Mouse (Mus musculus): ENCODE data around the gene 2810004N23Rik. TPM values are rescaled to one million over a fixed set of nuclear protein-coding genes. Genes with fewer than 3 reads are reported as not detected.
A peak's percentile ranks its signal among the peaks of the same experiment; 100 is the strongest.

2810004N23Rik gene
- total and polyA plus RNA-seq, 2 experiments: 11.5 to 17.7 TPM

GRCm38 (mm10) chr8:124817361-124817760 lies 45.6 kb downstream of the 2810004N23Rik start:
- H3K4me1 ChIP-seq (ENCODE audit: control insufficient read depth, insufficient read depth, low read length): peaks cover 5% of the 10 kb centered on the region
- TF ChIP-seq POLR2A (IDR thresholded peaks at IDR 0.05; ENCODE audit: extremely low read depth, insufficient read depth, low read length) (no peak), CTCF (IDR thresholded peaks at IDR 0.05; ENCODE audit: low read depth, low read length) (no peak)
- peak; percentile 26 for DNase-seq (ENCODE audit: extremely low read depth, low read depth, low spot score)
- H3K27me3 ChIP-seq (ENCODE audit: control insufficient read depth, insufficient read depth, low read length): no peaks in the 10 kb centered on the region
- no peak overlapping the region for H3K27ac ChIP-seq (replicated peaks; ENCODE audit: insufficient read depth, low read depth, low read length)
- WGBS: 83% methylated on average over 3 of the region's 3 CpGs
- H3K9ac ChIP-seq (ENCODE audit: low read depth, low read length): no peak overlapping the region
- H3K79me2 ChIP-seq (ENCODE audit: control insufficient read depth, insufficient read depth, low read length): no peaks in the 10 kb centered on the region
- no peak overlapping the region for H3K4me3 ChIP-seq (ENCODE audit: insufficient read depth, low read depth, low read length)
- H3K36me3 ChIP-seq (ENCODE audit: control insufficient read depth, insufficient read depth, low read length): no peaks in the 10 kb centered on the region

- Histone ChIP-seq H3K4me1 (ENCODE audit: control insufficient read depth, insufficient read depth, low read length) (peaks cover 5% of the 10 kb centered on the region), H3K9ac (ENCODE audit: low read depth, low read length) (no peak overlapping the region), H3K36me3 (ENCODE audit: control insufficient read depth, insufficient read depth, low read length) (no peaks in the 10 kb centered on the region), H3K27ac (replicated peaks; ENCODE audit: insufficient read depth, low read depth, low read length) (no peak overlapping the region), H3K79me2 (ENCODE audit: control insufficient read depth, insufficient read depth, low read length) (no peaks in the 10 kb centered on the region), H3K27me3 (ENCODE audit: control insufficient read depth, insufficient read depth, low read length) (no peaks in the 10 kb centered on the region), H3K4me3 (ENCODE audit: insufficient read depth, low read depth, low read length) (no peak overlapping the region)
- no peak for TF ChIP-seq POLR2A (IDR thresholded peaks at IDR 0.05; ENCODE audit: extremely low read depth, insufficient read depth, low read length)
- TF ChIP-seq CTCF (IDR thresholded peaks at IDR 0.05; ENCODE audit: low read depth, low read length): no peak
- 95% methylated on average over 11 of the region's 11 CpGs for WGBS
- DNase-seq (ENCODE audit: extremely low read depth, low read depth, low spot score): no peak
These were observed 46.1 kb downstream of the 2810004N23Rik start for GRCm38 (mm10) chr8:124816866-124817265.

GRCm38 (mm10) chr8:124815870-124816269 lies 47.0 kb downstream of the 2810004N23Rik start:
- H3K27me3 ChIP-seq (ENCODE audit: control insufficient read depth, insufficient read depth, low read length): no peaks in the 10 kb centered on the region
- no peak overlapping the region for H3K27ac ChIP-seq (replicated peaks; ENCODE audit: insufficient read depth, low read depth, low read length)
- 93% methylated on average over 12 of the region's 12 CpGs for WGBS
- no peaks in the 10 kb centered on the region for H3K79me2 ChIP-seq (ENCODE audit: control insufficient read depth, insufficient read depth, low read length)
- H3K36me3 ChIP-seq (ENCODE audit: control insufficient read depth, insufficient read depth, low read length): no peaks in the 10 kb centered on the region
- no peak overlapping the region for H3K4me3 ChIP-seq (ENCODE audit: insufficient read depth, low read depth, low read length)
- no peak overlapping the region for H3K9ac ChIP-seq (ENCODE audit: low read depth, low read length)
- DNase-seq (ENCODE audit: extremely low read depth, low read depth, low spot score): no peak
- TF ChIP-seq CTCF (IDR thresholded peaks at IDR 0.05; ENCODE audit: low read depth, low read length) (no peak), POLR2A (IDR thresholded peaks at IDR 0.05; ENCODE audit: extremely low read depth, insufficient read depth, low read length) (no peak)
- peaks cover 5% of the 10 kb centered on the region for H3K4me1 ChIP-seq (ENCODE audit: control insufficient read depth, insufficient read depth, low read length)

- Histone ChIP-seq H3K4me3 (ENCODE audit: insufficient read depth, low read depth, low read length) (no peak overlapping the region), H3K27ac (replicated peaks; ENCODE audit: insufficient read depth, low read depth, low read length) (no peak overlapping the region), H3K36me3 (ENCODE audit: control insufficient read depth, insufficient read depth, low read length) (no peaks in the 10 kb centered on the region), H3K79me2 (ENCODE audit: control insufficient read depth, insufficient read depth, low read length) (no peaks in the 10 kb centered on the region), H3K4me1 (ENCODE audit: control insufficient read depth, insufficient read depth, low read length) (no peaks in the 10 kb centered on the region), H3K9ac (ENCODE audit: low read depth, low read length) (no peak overlapping the region), H3K27me3 (ENCODE audit: control insufficient read depth, insufficient read depth, low read length) (no peaks in the 10 kb centered on the region)
- TF ChIP-seq CTCF (IDR thresholded peaks at IDR 0.05; ENCODE audit: low read depth, low read length): no peak
- WGBS: 87% methylated on average over 4 of the region's 4 CpGs
- DNase-seq (ENCODE audit: extremely low read depth, low read depth, low spot score): no peak
These were observed 49.6 kb downstream of the 2810004N23Rik start for GRCm38 (mm10) chr8:124813326-124813725.

GRCm38 (mm10) chr8:124810689-124811394 lies 52.1 kb downstream of the 2810004N23Rik start:
- Histone ChIP-seq H3K27ac (replicated peaks; ENCODE audit: insufficient read depth, low read depth, low read length) (no peak overlapping the region), H3K4me3 (ENCODE audit: insufficient read depth, low read depth, low read length) (no peak overlapping the region), H3K79me2 (ENCODE audit: control insufficient read depth, insufficient read depth, low read length) (no peaks in the 10 kb centered on the region), H3K27me3 (ENCODE audit: control insufficient read depth, insufficient read depth, low read length) (no peaks in the 10 kb centered on the region), H3K9ac (ENCODE audit: low read depth, low read length) (no peak overlapping the region), H3K4me1 (ENCODE audit: control insufficient read depth, insufficient read depth, low read length) (no peaks in the 10 kb centered on the region), H3K36me3 (ENCODE audit: control insufficient read depth, insufficient read depth, low read length) (no peaks in the 10 kb centered on the region)
- DNase-seq (ENCODE audit: extremely low read depth, low read depth, low spot score): peak; percentile 30
- 57% methylated on average over 9 of the region's 9 CpGs for WGBS
- TF ChIP-seq POLR2A (IDR thresholded peaks at IDR 0.05; ENCODE audit: extremely low read depth, insufficient read depth, low read length) (no peak), CTCF (IDR thresholded peaks at IDR 0.05; ENCODE audit: low read depth, low read length) (no peak)

GRCm38 (mm10) chr8:124810056-124810610 lies 52.8 kb downstream of the 2810004N23Rik start:
- peak; percentile 49 for TF ChIP-seq CTCF (IDR thresholded peaks at IDR 0.05; ENCODE audit: low read depth, low read length)
- no peak for TF ChIP-seq POLR2A (IDR thresholded peaks at IDR 0.05; ENCODE audit: extremely low read depth, insufficient read depth, low read length)
- DNase-seq (ENCODE audit: extremely low read depth, low read depth, low spot score): peak; percentile 8
- no peak overlapping the region for H3K27ac ChIP-seq (replicated peaks; ENCODE audit: insufficient read depth, low read depth, low read length)

More at GRCm38 (mm10) chr8:124810056-124810610, 52.8 kb downstream of the 2810004N23Rik start:
- no peaks in the 10 kb centered on the region for H3K27me3 ChIP-seq (ENCODE audit: control insufficient read depth, insufficient read depth, low read length)
- no peaks in the 10 kb centered on the region for H3K36me3 ChIP-seq (ENCODE audit: control insufficient read depth, insufficient read depth, low read length)
- WGBS: 55% methylated on average over 5 of the region's 5 CpGs
- no peaks in the 10 kb centered on the region for H3K4me1 ChIP-seq (ENCODE audit: control insufficient read depth, insufficient read depth, low read length)
- no peaks in the 10 kb centered on the region for H3K79me2 ChIP-seq (ENCODE audit: control insufficient read depth, insufficient read depth, low read length)
- no peak overlapping the region for H3K9ac ChIP-seq (ENCODE audit: low read depth, low read length)
- H3K4me3 ChIP-seq (ENCODE audit: insufficient read depth, low read depth, low read length): no peak overlapping the region
